Mouse (Mus musculus): ENCODE measurements around the gene Slc1a5. TPM values are rescaled to one million over a fixed set of nuclear protein-coding genes. Genes with fewer than 3 reads are reported as not detected.

Slc1a5 gene
- polyA plus RNA-seq (2014; fragmentation: Illumina TruSeq; extraction: RNeasy Lipid Tissue Mini Kit (QIAGEN cat#74804); ENCODE audit: insufficient read depth, low read depth, low replicate concordance), result 68.9 TPM

DNA sequence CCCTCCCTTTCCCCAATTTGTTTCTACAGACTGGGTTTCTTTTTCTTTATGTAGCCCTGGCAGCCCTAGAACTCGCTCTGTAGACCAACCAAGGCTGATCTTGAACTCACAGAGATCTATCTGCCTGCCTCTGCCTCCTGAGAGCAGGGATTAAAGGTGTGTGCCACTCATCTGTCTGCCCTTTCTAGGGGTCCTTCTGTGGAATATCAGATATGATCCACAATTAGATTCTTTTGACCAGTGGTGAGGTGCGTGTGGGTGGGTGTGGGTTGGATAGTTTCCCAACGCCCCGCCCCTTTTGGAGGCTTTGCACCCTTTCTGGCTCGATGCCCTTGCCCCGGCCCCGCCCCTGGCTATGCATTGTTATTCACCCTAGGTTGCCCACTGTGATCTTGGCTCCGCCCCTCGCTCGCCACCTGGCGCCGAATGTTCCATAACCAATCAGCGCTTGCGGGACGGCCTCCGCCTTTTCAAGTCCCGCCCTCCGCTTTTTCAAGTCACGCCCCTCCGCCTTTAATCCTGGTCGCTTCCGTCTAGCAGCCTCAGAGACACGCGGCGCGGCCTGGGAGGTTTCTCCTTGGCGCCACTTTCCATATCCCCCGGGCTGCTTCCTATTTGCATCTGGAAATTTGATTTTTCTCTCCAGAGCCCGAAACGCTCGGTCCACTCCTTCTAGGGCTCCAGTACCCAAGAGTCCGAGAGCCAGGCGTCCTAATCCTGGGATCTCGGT lies at the start of gene Slc1a5:
Slc1a5 (plus strand) TSS at position 516 of the 730 bp plus-strand sequence.

DNA sequence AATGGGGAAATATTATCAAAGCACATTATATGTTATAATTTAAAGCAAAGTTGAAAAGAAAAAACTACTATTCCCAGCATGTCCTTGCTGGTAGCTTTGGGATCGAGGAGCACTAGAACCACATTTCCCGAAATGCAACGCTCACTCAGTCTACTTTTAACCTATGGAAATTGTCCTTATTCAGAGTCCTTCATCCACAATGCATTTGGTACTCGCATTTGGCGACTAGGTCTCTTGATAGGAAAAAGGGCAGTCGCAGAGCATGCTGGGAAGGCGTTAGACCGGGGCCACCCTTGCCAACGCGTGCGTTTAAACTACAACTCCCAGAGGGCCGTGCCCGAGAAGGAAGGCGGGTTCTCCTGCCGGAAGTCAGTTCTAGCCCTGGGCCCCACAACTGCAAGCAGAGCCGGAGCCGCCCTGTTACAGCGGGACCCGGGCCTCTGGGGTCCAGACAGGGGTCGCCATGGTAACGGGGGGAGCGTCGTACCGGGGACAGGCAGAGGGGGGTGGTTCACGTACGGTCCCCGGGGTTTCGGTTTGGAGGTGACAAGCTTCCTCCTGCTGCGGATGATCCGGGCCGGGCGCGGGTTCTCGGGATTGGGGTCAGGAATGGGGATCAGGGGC lies 43.0 kb upstream of the Slc1a5 start, which contains the start of gene Ap2s1:
Ap2s1 (plus strand) TSS at position 338 of the 624 bp plus-strand sequence.

DNA sequence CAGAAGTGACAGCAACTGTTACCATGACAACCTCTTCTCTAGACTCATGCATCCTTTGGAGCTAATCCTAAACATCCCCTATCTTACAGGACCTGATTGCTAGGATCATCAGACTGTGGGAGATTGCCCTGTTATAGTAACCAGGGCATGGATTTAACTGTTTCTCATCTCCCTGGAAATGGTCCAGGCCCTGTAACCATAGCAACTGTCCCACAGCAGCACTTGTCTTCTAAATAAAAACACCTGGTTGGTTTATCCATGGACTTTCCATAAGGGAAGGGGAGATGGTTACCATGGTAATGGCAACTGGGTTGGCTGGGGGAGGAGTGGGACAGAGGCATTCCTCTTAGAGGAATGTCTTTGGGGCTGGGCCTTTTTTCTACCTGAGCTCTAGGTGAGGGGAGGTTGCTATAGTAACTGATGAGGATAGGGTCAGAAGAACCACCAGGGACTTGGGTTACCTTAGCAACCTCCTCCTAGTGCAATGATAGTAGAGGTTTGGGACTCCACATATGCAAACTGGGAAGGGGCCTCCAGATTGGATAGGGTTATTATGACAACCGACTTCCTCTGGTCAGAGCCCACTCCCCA lies 34.3 kb downstream of the Slc1a5 start, which contains the start of gene Strn4:
Strn4 (plus strand) TSS at position 539 of the 591 bp plus-strand sequence.

DNA sequence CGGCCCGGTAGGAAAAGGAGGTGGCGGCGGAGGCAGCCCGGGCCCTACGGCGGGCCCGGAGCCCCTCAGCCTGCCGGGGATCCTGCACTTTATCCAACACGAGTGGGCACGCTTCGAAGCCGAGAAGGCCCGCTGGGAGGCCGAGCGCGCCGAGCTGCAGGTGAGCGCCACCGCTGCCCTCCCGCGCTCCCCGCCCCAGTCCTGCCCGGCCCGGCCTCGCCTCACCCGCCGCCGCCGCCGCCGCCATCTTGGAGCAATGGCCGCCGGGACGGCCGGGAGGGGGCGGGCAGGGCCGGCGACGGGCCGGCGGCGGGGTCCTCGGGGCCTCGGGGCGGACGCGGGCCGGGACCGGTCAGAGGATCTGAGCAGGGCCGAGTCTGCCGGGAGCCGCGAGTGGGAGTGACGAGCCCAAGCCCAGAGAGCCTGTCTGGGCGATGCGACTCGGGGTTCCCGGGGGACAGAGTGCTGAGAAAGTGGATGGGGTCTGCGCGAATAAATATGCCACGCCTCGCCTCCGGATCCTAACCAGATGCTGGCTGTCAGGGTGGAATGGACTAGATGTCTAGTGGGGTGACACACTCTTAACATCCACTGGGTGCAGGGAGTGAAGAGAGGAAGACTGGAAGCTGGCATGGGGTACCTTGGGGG lies 35.5 kb downstream of the Slc1a5 start, which contains the start of gene Fkrp:
Fkrp (minus strand) TSS at position 258 of the 648 bp plus-strand sequence.

DNA sequence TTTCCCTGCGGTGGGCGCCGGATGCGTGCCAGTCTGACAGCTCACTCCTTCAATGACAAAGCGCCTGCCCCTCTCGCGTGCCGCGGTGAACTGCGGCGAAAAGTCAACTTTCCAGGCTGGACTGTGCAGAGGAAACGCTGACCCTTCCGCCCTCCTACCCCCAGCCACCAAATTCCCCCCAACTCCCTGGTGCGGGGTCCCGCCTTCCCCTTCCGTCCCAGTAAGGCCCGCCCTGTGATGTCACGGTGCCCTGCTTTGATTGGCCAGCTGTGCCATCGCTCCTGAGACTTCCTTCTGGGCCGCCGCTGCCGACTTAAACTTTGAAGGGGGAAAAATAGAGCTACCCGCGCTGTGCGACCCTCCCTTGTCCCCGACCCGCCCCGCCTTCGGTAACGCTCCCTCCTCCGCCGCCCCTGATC lies 61.5 kb downstream of the Slc1a5 start, which contains the start of gene Prkd2:
Prkd2 (plus strand) TSS at position 258 of the 419 bp plus-strand sequence.

Other genes with a start within 250 kb of the Slc1a5 start
- 9.8 TPM for gene Arhgap35, start 166.3 kb upstream of the Slc1a5 start, polyA plus RNA-seq (2014; fragmentation: Illumina TruSeq; extraction: RNeasy Lipid Tissue Mini Kit (QIAGEN cat#74804); ENCODE audit: insufficient read depth, low read depth, low replicate concordance)
- gene Ceacam15, start 105.6 kb upstream of the Slc1a5 start, polyA plus RNA-seq (2014; fragmentation: Illumina TruSeq; extraction: RNeasy Lipid Tissue Mini Kit (QIAGEN cat#74804); ENCODE audit: insufficient read depth, low read depth, low replicate concordance), result not detected
- gene Ceacam9, start 59.4 kb upstream of the Slc1a5 start, polyA plus RNA-seq (2014; fragmentation: Illumina TruSeq; extraction: RNeasy Lipid Tissue Mini Kit (QIAGEN cat#74804); ENCODE audit: insufficient read depth, low read depth, low replicate concordance), result not detected
- 163 TPM for gene Ap2s1, start 42.9 kb upstream of the Slc1a5 start, polyA plus RNA-seq (2014; fragmentation: Illumina TruSeq; extraction: RNeasy Lipid Tissue Mini Kit (QIAGEN cat#74804); ENCODE audit: insufficient read depth, low read depth, low replicate concordance)
- gene Strn4, start 34.5 kb downstream of the Slc1a5 start, polyA plus RNA-seq (2014; fragmentation: Illumina TruSeq; extraction: RNeasy Lipid Tissue Mini Kit (QIAGEN cat#74804); ENCODE audit: insufficient read depth, low read depth, low replicate concordance), result 33.9 TPM
- gene Fkrp, start 35.4 kb downstream of the Slc1a5 start, polyA plus RNA-seq (2014; fragmentation: Illumina TruSeq; extraction: RNeasy Lipid Tissue Mini Kit (QIAGEN cat#74804); ENCODE audit: insufficient read depth, low read depth, low replicate concordance), result 11.8 TPM
- gene Prkd2, start 61.6 kb downstream of the Slc1a5 start, polyA plus RNA-seq (2014; fragmentation: Illumina TruSeq; extraction: RNeasy Lipid Tissue Mini Kit (QIAGEN cat#74804); ENCODE audit: insufficient read depth, low read depth, low replicate concordance), result 32.2 TPM
- 7.2 TPM for gene Dact3, start 94.0 kb downstream of the Slc1a5 start, polyA plus RNA-seq (2014; fragmentation: Illumina TruSeq; extraction: RNeasy Lipid Tissue Mini Kit (QIAGEN cat#74804); ENCODE audit: insufficient read depth, low read depth, low replicate concordance)
- gene Gng8, start 110.4 kb downstream of the Slc1a5 start, polyA plus RNA-seq (2014; fragmentation: Illumina TruSeq; extraction: RNeasy Lipid Tissue Mini Kit (QIAGEN cat#74804); ENCODE audit: insufficient read depth, low read depth, low replicate concordance), result 7.3 TPM
- gene Ptgir, start 125.2 kb downstream of the Slc1a5 start, polyA plus RNA-seq (2014; fragmentation: Illumina TruSeq; extraction: RNeasy Lipid Tissue Mini Kit (QIAGEN cat#74804); ENCODE audit: insufficient read depth, low read depth, low replicate concordance), result 2.2 TPM
- 135 TPM for gene Calm3, start 142.8 kb downstream of the Slc1a5 start, polyA plus RNA-seq (2014; fragmentation: Illumina TruSeq; extraction: RNeasy Lipid Tissue Mini Kit (QIAGEN cat#74804); ENCODE audit: insufficient read depth, low read depth, low replicate concordance)
- 1.5 TPM for gene Pnmal2, start 163.3 kb downstream of the Slc1a5 start, polyA plus RNA-seq (2014; fragmentation: Illumina TruSeq; extraction: RNeasy Lipid Tissue Mini Kit (QIAGEN cat#74804); ENCODE audit: insufficient read depth, low read depth, low replicate concordance)
- gene Pnmal1, start 178.3 kb downstream of the Slc1a5 start, polyA plus RNA-seq (2014; fragmentation: Illumina TruSeq; extraction: RNeasy Lipid Tissue Mini Kit (QIAGEN cat#74804); ENCODE audit: insufficient read depth, low read depth, low replicate concordance), result not detected
- not detected for gene Gm42372, start 201.7 kb downstream of the Slc1a5 start, polyA plus RNA-seq (2014; fragmentation: Illumina TruSeq; extraction: RNeasy Lipid Tissue Mini Kit (QIAGEN cat#74804); ENCODE audit: insufficient read depth, low read depth, low replicate concordance)
- gene Ccdc8, start 211.4 kb downstream of the Slc1a5 start, polyA plus RNA-seq (2014; fragmentation: Illumina TruSeq; extraction: RNeasy Lipid Tissue Mini Kit (QIAGEN cat#74804); ENCODE audit: insufficient read depth, low read depth, low replicate concordance), result 3.4 TPM
- 51.7 TPM for gene Ppp5c, start 246.6 kb downstream of the Slc1a5 start, polyA plus RNA-seq (2014; fragmentation: Illumina TruSeq; extraction: RNeasy Lipid Tissue Mini Kit (QIAGEN cat#74804); ENCODE audit: insufficient read depth, low read depth, low replicate concordance)